Mouse (Mus musculus) C2C12 (cell line): Measurements from ENCODE around the gene Gm9044.

ENCODE experiments used
- CEBPB ChIP-seq: IDR thresholded peaks from one replicate; pipeline ENCODE4 v1.6.1; 2011; ENCODE audit warnings: low read depth, mild to moderate bottlenecking, control low read depth, moderate library complexity
- CTCF ChIP-seq: IDR thresholded peaks from one replicate; pipeline ENCODE4 v1.5.1; 2011; ENCODE audit not compliant: control insufficient read depth, insufficient read depth, insufficient read length
- FOSL1 ChIP-seq: IDR thresholded peaks from one replicate; pipeline ENCODE4 v1.8.0; 2011; ENCODE audit warnings: mild to moderate bottlenecking, low read length; ENCODE audit not compliant: poor library complexity, insufficient read depth, severe bottlenecking
- MAX ChIP-seq: IDR thresholded peaks from one replicate; pipeline ENCODE4 v1.6.1; 2011; ENCODE audit warnings: mild to moderate bottlenecking, control low read depth
- MYOD1 ChIP-seq: IDR thresholded peaks from one replicate; pipeline ENCODE4 v1.6.1; 2011; ENCODE audit warnings: low read depth; ENCODE audit not compliant: control insufficient read depth, insufficient read length
- MYOG ChIP-seq: IDR thresholded peaks from one replicate; pipeline ENCODE4 v1.6.1; 2011; ENCODE audit not compliant: control insufficient read depth, insufficient read length; ENCODE audit errors: extremely low read depth
- USF1 ChIP-seq: IDR thresholded peaks from one replicate; pipeline ENCODE4 v1.6.1; 2011; ENCODE audit warnings: low read depth, mild to moderate bottlenecking, control low read depth, moderate library complexity

GRCm38 (mm10) chr10:118319024-118319423 is 13.2 kb downstream of the Gm9044 start:
- no peak for TF ChIP-seq CTCF
- no peak for TF ChIP-seq MAX
- no peak for TF ChIP-seq USF1
- TF ChIP-seq MYOG, result no peak
- no peak for TF ChIP-seq MYOD1
- TF ChIP-seq CEBPB, result no peak
- no peak for TF ChIP-seq FOSL1
